Mouse (Mus musculus) CD4-positive helper T cell, adult 2 months (primary cell): ENCODE results near the gene Olfr1178.

Source experiments
- DNase-seq: peaks from one replicate; pipeline ENCODE4 v3.0.0-alpha.2; 2012; ENCODE audit warnings: low read depth, missing footprints, low spot score

Olfr1178 gene

DNA sequence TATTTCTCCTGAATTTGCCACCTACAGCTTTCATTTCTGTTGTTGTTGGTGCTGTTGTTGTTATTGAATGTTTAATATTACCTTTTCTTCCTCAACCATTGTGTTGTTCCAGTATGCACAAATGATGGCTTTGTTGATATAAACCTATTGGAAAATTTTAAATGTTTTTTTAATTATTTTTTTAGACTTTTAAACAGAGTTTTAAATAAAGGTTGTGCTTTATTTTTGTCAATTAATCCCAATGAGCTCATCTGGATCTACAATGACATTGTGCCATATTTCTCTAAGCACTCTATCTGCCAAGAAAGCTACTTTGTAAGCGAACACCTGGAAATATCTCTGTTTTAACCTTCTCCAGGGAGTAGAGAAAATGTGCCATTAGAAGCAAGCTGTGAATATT lies at the start of gene Olfr1178:
TSS of gene Olfr1178 (plus strand) at position 301 of the 400 bp plus-strand sequence.
- DNase-seq, result no peak

DNA sequence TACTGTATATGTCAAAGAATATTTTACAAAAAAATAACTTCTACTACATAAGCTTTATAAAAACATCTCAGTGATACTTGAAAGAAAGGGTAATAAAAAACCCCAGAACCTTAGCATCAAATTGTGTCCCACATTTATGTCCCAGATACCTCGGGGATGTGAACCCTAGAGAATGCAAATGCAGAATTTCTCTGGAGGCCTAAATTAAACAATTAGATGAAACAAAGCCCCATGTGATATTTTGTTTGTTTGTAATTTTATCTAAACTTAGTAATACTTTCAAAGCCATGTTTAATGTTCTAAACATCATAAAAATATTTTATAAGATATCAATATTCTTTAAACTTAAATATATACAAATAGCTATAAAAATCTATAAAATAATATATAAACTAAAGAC lies 40.5 kb upstream of the Olfr1178 start, which contains the start of gene Olfr1177-ps:
TSS of gene Olfr1177-ps (minus strand) at position 101 of the 400 bp plus-strand sequence.
- DNase-seq, result no peak

DNA sequence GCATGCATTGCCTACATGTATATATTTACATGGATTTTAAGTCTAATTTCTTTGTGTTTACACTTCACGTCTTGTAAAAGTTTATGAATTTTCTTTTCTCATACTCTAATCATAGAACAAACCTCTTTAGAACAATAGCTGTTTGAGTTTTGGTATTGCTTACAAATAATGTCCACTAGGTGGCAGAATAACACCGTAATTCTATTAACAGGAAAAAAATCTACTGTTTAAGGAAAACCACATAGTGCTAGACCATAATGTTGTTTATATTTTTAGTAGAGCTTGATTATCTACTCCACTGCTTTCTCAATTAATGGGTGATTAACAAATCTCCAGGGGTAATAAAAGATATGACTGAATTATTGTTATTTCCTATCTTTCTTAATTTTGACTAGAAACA lies 30.6 kb upstream of the Olfr1178 start:
- no peak for DNase-seq

DNA sequence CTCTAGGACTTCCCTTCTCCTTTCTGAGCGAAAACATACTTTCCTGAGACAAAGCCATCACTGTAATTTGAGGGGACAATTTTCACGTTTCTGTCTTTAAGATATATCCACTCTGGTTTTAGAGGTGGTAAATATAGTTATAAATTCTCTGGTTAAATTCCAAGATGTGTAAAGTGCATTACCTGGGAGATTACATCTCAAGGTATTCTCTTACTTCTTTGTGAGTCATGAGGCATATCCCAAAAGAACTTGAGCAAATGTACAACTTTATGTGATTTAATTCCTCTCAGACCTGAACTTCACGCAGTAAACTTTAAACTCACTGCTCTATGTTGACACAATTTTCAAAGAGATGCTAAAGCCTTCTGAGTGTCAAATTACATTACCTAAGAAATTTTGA lies 19.5 kb downstream of the Olfr1178 start, which contains the start of gene Olfr1179:
TSS of gene Olfr1179 (minus strand) at position 101 of the 400 bp plus-strand sequence.
- DNase-seq, result no peak

DNA sequence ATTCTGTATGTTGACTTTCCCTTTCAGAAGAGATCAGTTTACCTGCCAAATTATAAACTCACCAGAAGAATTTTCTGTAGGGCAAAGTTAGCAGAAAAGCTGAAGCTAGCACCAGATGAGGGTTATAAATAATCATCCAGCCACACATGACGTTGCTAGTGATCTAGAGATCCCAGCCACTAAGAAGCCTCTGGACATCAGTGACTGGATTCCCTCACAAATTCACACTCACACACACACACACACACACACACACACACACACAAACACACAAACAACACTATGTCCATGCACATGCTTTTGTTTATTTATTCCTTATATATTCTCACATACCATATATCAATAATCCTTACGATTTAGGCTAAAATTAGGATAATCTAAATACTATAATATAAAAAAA lies 32.2 kb downstream of the Olfr1178 start, which contains the start of gene Olfr1180:
TSS of gene Olfr1180 (minus strand) at position 101 of the 400 bp plus-strand sequence.
- DNase-seq, result no peak

DNA sequence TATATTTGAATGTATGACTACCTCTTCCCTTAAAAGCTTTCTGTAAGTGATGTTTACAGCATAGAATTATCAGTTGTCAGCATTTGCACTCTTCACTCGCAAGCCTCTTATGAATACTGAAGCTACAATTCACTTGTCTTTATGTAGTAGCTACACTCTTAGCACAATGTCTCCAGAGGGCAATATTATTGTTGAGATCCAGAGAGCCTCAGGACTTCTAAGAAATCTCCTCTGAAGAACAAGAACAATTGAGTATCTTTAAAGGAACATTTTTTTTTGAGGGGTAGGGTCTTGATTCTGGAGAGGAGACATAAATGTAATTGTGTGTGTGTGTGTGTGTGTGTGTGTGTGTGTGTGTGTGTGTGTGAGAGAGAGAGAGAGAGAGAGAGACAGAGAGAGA lies 39.2 kb downstream of the Olfr1178 start, which contains the start of gene Olfr1181:
TSS of gene Olfr1181 (minus strand) at position 101 of the 400 bp plus-strand sequence.
- DNase-seq, result no peak

DNA sequence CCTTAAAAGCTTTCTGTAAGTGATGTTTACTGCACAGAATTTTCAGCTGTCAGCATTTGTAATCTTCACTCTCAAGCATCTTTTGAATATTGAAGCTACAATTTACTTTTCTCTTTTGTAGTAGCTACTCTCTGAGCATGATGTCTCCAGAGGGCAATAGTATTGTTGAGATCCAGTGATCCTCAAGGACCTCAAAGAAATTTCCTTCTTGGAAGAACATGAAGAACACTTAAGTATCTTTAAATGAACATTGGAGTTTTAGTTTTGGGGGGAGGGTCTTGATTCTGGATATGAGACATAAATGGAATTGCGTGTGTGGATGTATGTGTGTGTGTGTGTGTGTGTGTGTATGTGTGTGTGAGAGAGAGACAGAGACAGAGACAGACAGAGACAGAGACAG lies 62.2 kb downstream of the Olfr1178 start, which contains the start of gene Gm13757:
TSS of gene Gm13757 (minus strand) at position 101 of the 400 bp plus-strand sequence.
- DNase-seq, result no peak
